Mouse (Mus musculus): ENCODE data around the gene Ndufa13. TPM values are rescaled to one million over a fixed set of nuclear protein-coding genes. Genes with fewer than 3 reads are reported as not detected.

Ndufa13 gene
- total and polyA plus RNA-seq, 2 experiments from 2014 or later = 223 to 666 TPM

GRCm38 (mm10) chr8:69893863-69894262 is 8.5 kb downstream of the Ndufa13 start:
- 53% methylated on average over 17 of the region's 17 CpGs for WGBS
- no peaks in the 10 kb centered on the region for H3K9me3 ChIP-seq (replicated peaks; ENCODE audit: control insufficient read depth, low read length)
- peak; percentile 65 for DNase-seq (ENCODE audit: low spot score)
- no peak for TF ChIP-seq EP300 (IDR thresholded peaks at IDR 0.05; ENCODE audit: low read depth)
- peak; percentile 51 for TF ChIP-seq CTCF (IDR thresholded peaks at IDR 0.05; ENCODE audit: low read depth)
- H3K27me3 ChIP-seq (ENCODE audit: control insufficient read depth, insufficient read depth, low read length) = peaks cover 14% of the 10 kb centered on the region
- no peak overlapping the region for H3K4me2 ChIP-seq (ENCODE audit: low read depth, low read length)
- H3K27ac ChIP-seq (ENCODE audit: low read depth) = no peak overlapping the region
- H3K36me3 ChIP-seq (replicated peaks; ENCODE audit: control insufficient read depth, insufficient read depth, low read length) = peaks cover 21% of the 10 kb centered on the region
- ATAC-seq (ENCODE audit: insufficient read depth, low read depth) = peak; percentile 54
- peaks cover 24% of the 10 kb centered on the region for H3K4me1 ChIP-seq (ENCODE audit: control insufficient read depth, insufficient read depth)
- no peak overlapping the region for H3K9ac ChIP-seq (replicated peaks; ENCODE audit: low read depth, low read length)
- no peak overlapping the region for H3K4me3 ChIP-seq (ENCODE audit: low read depth, low read length)

- DNase-seq (ENCODE audit: low spot score) = no peak
- peaks cover 44% of the 10 kb centered on the region for H3K27me3 ChIP-seq (ENCODE audit: control insufficient read depth, insufficient read depth, low read length)
Measured at GRCm38 (mm10) chr8:69890813-69891241, 11.5 kb downstream of the Ndufa13 start.

GRCm38 (mm10) chr8:69888902-69889301 is 13.5 kb downstream of the Ndufa13 start:
- Histone ChIP-seq H3K4me2 (ENCODE audit: low read depth, low read length) (peak overlapping the region; percentile 62), H3K9me3 (replicated peaks; ENCODE audit: control insufficient read depth, low read length) (no peaks in the 10 kb centered on the region), H3K36me3 (replicated peaks; ENCODE audit: control insufficient read depth, insufficient read depth, low read length) (peaks cover 14% of the 10 kb centered on the region), H3K4me3 (ENCODE audit: low read depth, low read length) (peak overlapping the region; percentile 38), H3K4me1 (ENCODE audit: control insufficient read depth, insufficient read depth) (peaks cover 17% of the 10 kb centered on the region), H3K27me3 (ENCODE audit: control insufficient read depth, insufficient read depth, low read length) (peaks cover 64% of the 10 kb centered on the region), H3K27ac (ENCODE audit: low read depth) (no peak overlapping the region), H3K9ac (replicated peaks; ENCODE audit: low read depth, low read length) (0 out of 2 replicates have a peak overlapping the region, but pooled peaks have one; percentile 25)
- DNase-seq (ENCODE audit: low spot score) = no peak
- TF ChIP-seq EP300 (IDR thresholded peaks at IDR 0.05; ENCODE audit: low read depth) = no peak
- TF ChIP-seq CTCF (IDR thresholded peaks at IDR 0.05; ENCODE audit: low read depth) = no peak
- no peak for ATAC-seq (ENCODE audit: insufficient read depth, low read depth)
- WGBS = 4% methylated on average over 32 of the region's 32 CpGs

More at GRCm38 (mm10) chr8:69890813-69891241, 11.5 kb downstream of the Ndufa13 start:
- H3K9me3 ChIP-seq (replicated peaks; ENCODE audit: control insufficient read depth, low read length) = no peaks in the 10 kb centered on the region
- no peak overlapping the region for H3K4me2 ChIP-seq (ENCODE audit: low read depth, low read length)
- H3K4me3 ChIP-seq (ENCODE audit: low read depth, low read length) = no peak overlapping the region
- peaks cover 21% of the 10 kb centered on the region for H3K36me3 ChIP-seq (replicated peaks; ENCODE audit: control insufficient read depth, insufficient read depth, low read length)
- 41% methylated on average over 19 of the region's 19 CpGs for WGBS
- TF ChIP-seq CTCF (IDR thresholded peaks at IDR 0.05; ENCODE audit: low read depth) = peak; percentile 69
- no peak for TF ChIP-seq EP300 (IDR thresholded peaks at IDR 0.05; ENCODE audit: low read depth)
- H3K9ac ChIP-seq (replicated peaks; ENCODE audit: low read depth, low read length) = no peak overlapping the region
- H3K4me1 ChIP-seq (ENCODE audit: control insufficient read depth, insufficient read depth) = peaks cover 20% of the 10 kb centered on the region
- ATAC-seq (ENCODE audit: insufficient read depth, low read depth) = no peak
- H3K27ac ChIP-seq (ENCODE audit: low read depth) = no peak overlapping the region

- Histone ChIP-seq H3K4me1 (ENCODE audit: control insufficient read depth, insufficient read depth) (peaks cover 17% of the 10 kb centered on the region), H3K27me3 (ENCODE audit: control insufficient read depth, insufficient read depth, low read length) (peaks cover 69% of the 10 kb centered on the region), H3K9me3 (replicated peaks; ENCODE audit: control insufficient read depth, low read length) (no peaks in the 10 kb centered on the region), H3K4me2 (ENCODE audit: low read depth, low read length) (peak overlapping the region; percentile 62), H3K36me3 (replicated peaks; ENCODE audit: control insufficient read depth, insufficient read depth, low read length) (0 out of 2 replicates have a peak, but pooled peaks cover 9% of the 10 kb centered on the region), H3K27ac (ENCODE audit: low read depth) (no peak overlapping the region), H3K4me3 (ENCODE audit: low read depth, low read length) (peak overlapping the region; percentile 38), H3K9ac (replicated peaks; ENCODE audit: low read depth, low read length) (0 out of 2 replicates have a peak overlapping the region, but pooled peaks have one; percentile 25)
- ATAC-seq (ENCODE audit: insufficient read depth, low read depth) (peak; percentile 28; the same call in 1 of the 2 replicates), DNase-seq (ENCODE audit: low spot score) (no peak)
- 6% methylated on average over 24 of the region's 24 CpGs for WGBS
- no peak for TF ChIP-seq CTCF (IDR thresholded peaks at IDR 0.05; ENCODE audit: low read depth)
- TF ChIP-seq EP300 (IDR thresholded peaks at IDR 0.05; ENCODE audit: low read depth) = no peak
Measured at GRCm38 (mm10) chr8:69888244-69888866, 14.0 kb downstream of the Ndufa13 start.

GRCm38 (mm10) chr8:69887289-69888243 is 14.8 kb downstream of the Ndufa13 start, which contains the start of gene Cilp2:
TSS of gene Cilp2 (minus strand) at chr8:69887687.
- ATAC-seq (ENCODE audit: insufficient read depth, low read depth) (peak; percentile 32; the same call in 1 of the 2 replicates), DNase-seq (ENCODE audit: low spot score) (peak; percentile 19)
- H3K9ac ChIP-seq (replicated peaks; ENCODE audit: low read depth, low read length) = 0 out of 2 replicates have a peak within 1 kb of the TSS, but pooled peaks have one; percentile 25

More at GRCm38 (mm10) chr8:69887289-69888243, 14.8 kb downstream of the Ndufa13 start, which contains the start of gene Cilp2:
- H3K36me3 ChIP-seq (replicated peaks; ENCODE audit: control insufficient read depth, insufficient read depth, low read length) = 0 out of 2 replicates have a peak, but pooled peaks cover 4% of the 10 kb centered on the region
- no peak within 1 kb of the TSS for H3K27ac ChIP-seq (ENCODE audit: low read depth)
- peaks cover 77% of the 10 kb centered on the region for H3K27me3 ChIP-seq (ENCODE audit: control insufficient read depth, insufficient read depth, low read length)
- peak within 1 kb of the TSS; percentile 62 for H3K4me2 ChIP-seq (ENCODE audit: low read depth, low read length)
- WGBS = 1% methylated on average over 56 of the region's 60 CpGs
- H3K9me3 ChIP-seq (replicated peaks; ENCODE audit: control insufficient read depth, low read length) = no peaks in the 10 kb centered on the region
- H3K4me1 ChIP-seq (ENCODE audit: control insufficient read depth, insufficient read depth) = peaks cover 17% of the 10 kb centered on the region
- TF ChIP-seq CTCF (IDR thresholded peaks at IDR 0.05; ENCODE audit: low read depth) = no peak
- no peak for TF ChIP-seq EP300 (IDR thresholded peaks at IDR 0.05; ENCODE audit: low read depth)
- peak within 1 kb of the TSS; percentile 38 for H3K4me3 ChIP-seq (ENCODE audit: low read depth, low read length)
